Mouse (Mus musculus) lung, postnatal 0 days (tissue): Measurements from ENCODE around the gene Gm43720. TPM values are rescaled to one million over a fixed set of nuclear protein-coding genes. Genes with fewer than 3 reads are reported as not detected.
A peak's percentile ranks its signal among the peaks of the same experiment; 100 is the strongest.

Experiments used
- ATAC-seq: fragments of 200-750 bp; cut with Nextera tagmentation; 2 replicates; pipeline ENCODE4 v1.8.0; 2017; ENCODE audit warnings: moderate library complexity
- DNase-seq: peaks from one replicate; pipeline ENCODE4 v3.0.0-alpha.2; 2016; ENCODE audit warnings: low spot score
- H3K27ac ChIP-seq: fragments of 300-500 bp; sonication (generic); 2 replicates; pipeline ENCODE4 v1.5.1; 2014; ENCODE audit warnings: antibody characterized with exemption, mild to moderate bottlenecking, low read length, mixed read lengths
- H3K27me3 ChIP-seq: fragments of 300-500 bp; sonication (generic); replicated peaks from 2 replicates; pipeline ENCODE4 v1.6.1; 2014; ENCODE audit warnings: low read length, mixed read lengths; ENCODE audit not compliant: insufficient read depth
- H3K36me3 ChIP-seq: fragments of 300-500 bp; sonication (generic); 2 replicates; pipeline ENCODE4 v1.6.1; 2014; ENCODE audit warnings: low read length, mixed read lengths; ENCODE audit not compliant: insufficient read depth
- H3K4me1 ChIP-seq: fragments of 300-500 bp; sonication (generic); 2 replicates; pipeline ENCODE4 v1.6.1; 2014; ENCODE audit warnings: antibody characterized with exemption, low read depth, low read length, mixed read lengths; ENCODE audit not compliant: insufficient read depth
- H3K4me2 ChIP-seq: fragments of 300-500 bp; sonication (generic); replicated peaks from 2 replicates; pipeline ENCODE4 v1.6.1; 2014; ENCODE audit warnings: low read depth, mild to moderate bottlenecking, low read length, moderate library complexity, mixed read lengths
- H3K4me3 ChIP-seq: fragments of 300-500 bp; sonication (generic); 2 replicates; pipeline ENCODE4 v1.5.1; 2014; ENCODE audit warnings: low read depth, low read length
- H3K9ac ChIP-seq: fragments of 300-500 bp; sonication (generic); replicated peaks from 2 replicates; pipeline ENCODE4 v1.6.1; 2014; ENCODE audit warnings: low read depth, mild to moderate bottlenecking
- H3K9me3 ChIP-seq: fragments of 300-500 bp; sonication (generic); 2 replicates; pipeline ENCODE4 v1.6.1; 2016; ENCODE audit warnings: low read length, mixed read lengths
- CTCF ChIP-seq: IDR thresholded peaks from 2 replicates; pipeline ENCODE4 v1.5.1; 2016; ENCODE audit warnings: antibody characterized with exemption, mild to moderate bottlenecking
- EP300 ChIP-seq: IDR thresholded peaks from 2 replicates; pipeline ENCODE4 v1.6.1; 2016; ENCODE audit warnings: antibody characterized with exemption, mild to moderate bottlenecking, control low read depth
- WGBS: fragments of 180-500 bp; shearing (Covaris S2); extraction: QIAGEN DNeasy Blood & Tissue Kit; methylation state at CpG from one replicate; pipeline ENCODE4 v1.1.7; 2014; 5-methylcytosine and 5-hydroxymethylcytosine counted together
- polyA plus RNA-seq: library from polyadenylated mRNA; unstranded; fragments of >200 nt; fragmentation: Nextera tagmentation; extraction: Ambion mirVana; gene quantifications from 2 replicates; pipeline ENCODE4 v1.2.1, GENCODE M21; 2015

Gene Gm43720
- polyA plus RNA-seq, 1 experiment from 2014 or later, result 0.02 TPM

DNA sequence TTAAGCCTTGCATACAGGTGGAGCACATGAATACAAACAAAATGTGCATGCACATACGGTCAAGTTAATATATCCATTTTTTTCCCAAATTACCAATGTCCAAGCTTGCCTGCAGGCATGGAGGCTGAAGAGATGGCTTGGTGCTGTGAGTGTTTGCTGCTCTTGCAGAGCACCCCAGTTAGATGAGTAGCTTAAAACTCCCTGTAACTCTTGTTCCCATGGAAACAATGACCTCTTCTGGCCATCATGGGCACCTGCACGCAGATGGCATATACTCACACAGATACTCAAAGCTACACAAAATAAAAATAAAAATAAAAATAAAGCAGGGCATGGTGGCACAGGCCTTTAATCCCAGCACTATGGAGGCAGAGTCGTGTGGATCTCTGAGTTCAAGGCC, 26.7 kb downstream of the Gm43720 start:
- no peak overlapping the region for H3K9ac ChIP-seq
- H3K4me1 ChIP-seq, result peaks cover 7% of the 10 kb centered on the region; the same call in 1 of the 2 replicates
- no peak overlapping the region for H3K4me3 ChIP-seq
- ATAC-seq (no peak), DNase-seq (no peak)
- TF ChIP-seq CTCF (no peak), EP300 (no peak)
- no peaks in the 10 kb centered on the region for H3K9me3 ChIP-seq
- no peak overlapping the region for H3K4me2 ChIP-seq
- H3K36me3 ChIP-seq, result no peaks in the 10 kb centered on the region
- H3K27ac ChIP-seq, result no peak overlapping the region
- WGBS, result 93% methylated on average over 3 of the region's 3 CpGs
- no peaks in the 10 kb centered on the region for H3K27me3 ChIP-seq

- Histone ChIP-seq H3K36me3 (no peaks in the 10 kb centered on the region), H3K27ac (no peak overlapping the region), H3K4me1 (peaks cover 1% of the 10 kb centered on the region; the same call in 1 of the 2 replicates), H3K27me3 (no peaks in the 10 kb centered on the region), H3K9me3 (no peaks in the 10 kb centered on the region), H3K4me3 (no peak overlapping the region), H3K9ac (no peak overlapping the region), H3K4me2 (no peak overlapping the region)
- no peak for TF ChIP-seq CTCF
- TF ChIP-seq EP300, result no peak
- DNase-seq (no peak), ATAC-seq (no peak)
- WGBS, result 87% methylated on average over 12 of the region's 12 CpGs
Measured at GRCm38 (mm10) chr5:138251144-138251543, 28.6 kb downstream of the Gm43720 start.

GRCm38 (mm10) chr5:138241511-138241910, 38.2 kb downstream of the Gm43720 start:
- no peaks in the 10 kb centered on the region for H3K9me3 ChIP-seq
- WGBS, result 5% methylated on average over 2 of the region's 2 CpGs
- no peaks in the 10 kb centered on the region for H3K4me1 ChIP-seq
- no peaks in the 10 kb centered on the region for H3K27me3 ChIP-seq
- no peak overlapping the region for H3K4me3 ChIP-seq
- no peak overlapping the region for H3K9ac ChIP-seq
- DNase-seq, result peak; percentile 34
- no peak for ATAC-seq
- no peak overlapping the region for H3K4me2 ChIP-seq
- H3K36me3 ChIP-seq, result no peaks in the 10 kb centered on the region
- no peak overlapping the region for H3K27ac ChIP-seq
- TF ChIP-seq EP300 (no peak), CTCF (no peak)

GRCm38 (mm10) chr5:138234224-138234623, 45.5 kb downstream of the Gm43720 start:
- Histone ChIP-seq H3K4me3 (no peak overlapping the region), H3K4me2 (no peak overlapping the region), H3K36me3 (no peaks in the 10 kb centered on the region), H3K4me1 (no peaks in the 10 kb centered on the region), H3K9me3 (no peaks in the 10 kb centered on the region), H3K27me3 (no peaks in the 10 kb centered on the region), H3K27ac (no peak overlapping the region), H3K9ac (no peak overlapping the region)
- TF ChIP-seq EP300, result no peak
- no peak for TF ChIP-seq CTCF
- ATAC-seq (no peak), DNase-seq (no peak)

GRCm38 (mm10) chr5:138233778-138234177, 46.0 kb downstream of the Gm43720 start:
- Histone ChIP-seq H3K36me3 (no peaks in the 10 kb centered on the region), H3K27ac (no peak overlapping the region)
- 74% methylated on average over 2 of the region's 2 CpGs for WGBS

GRCm38 (mm10) chr5:138229511-138229910, 50.2 kb downstream of the Gm43720 start:
- Histone ChIP-seq H3K36me3 (no peaks in the 10 kb centered on the region), H3K27ac (no peak overlapping the region), H3K4me2 (no peak overlapping the region), H3K4me1 (no peaks in the 10 kb centered on the region), H3K9ac (no peak overlapping the region), H3K4me3 (no peak overlapping the region), H3K27me3 (no peaks in the 10 kb centered on the region), H3K9me3 (no peaks in the 10 kb centered on the region)
- 84% methylated on average over 3 of the region's 3 CpGs for WGBS
- TF ChIP-seq EP300 (no peak), CTCF (no peak)
- ATAC-seq (no peak), DNase-seq (no peak)

More at GRCm38 (mm10) chr5:138233778-138234177, 46.0 kb downstream of the Gm43720 start:
- ATAC-seq (no peak), DNase-seq (no peak)
- Histone ChIP-seq H3K4me1 (no peaks in the 10 kb centered on the region), H3K9ac (no peak overlapping the region), H3K9me3 (no peaks in the 10 kb centered on the region), H3K4me3 (no peak overlapping the region), H3K27me3 (no peaks in the 10 kb centered on the region), H3K4me2 (no peak overlapping the region)
- TF ChIP-seq EP300, result no peak
- TF ChIP-seq CTCF, result no peak

- H3K9ac ChIP-seq, result no peak overlapping the region
- TF ChIP-seq CTCF, result peak; percentile 59
- TF ChIP-seq EP300, result no peak
- DNase-seq (peak; percentile 11), ATAC-seq (no peak)
- H3K4me1 ChIP-seq, result no peaks in the 10 kb centered on the region
- no peaks in the 10 kb centered on the region for H3K36me3 ChIP-seq
- H3K9me3 ChIP-seq, result no peaks in the 10 kb centered on the region
- no peak overlapping the region for H3K27ac ChIP-seq
- H3K4me3 ChIP-seq, result no peak overlapping the region
- H3K27me3 ChIP-seq, result no peaks in the 10 kb centered on the region
- WGBS, result 48% methylated on average over 3 of the region's 3 CpGs
- H3K4me2 ChIP-seq, result no peak overlapping the region
Measured at GRCm38 (mm10) chr5:138228026-138228425, 51.7 kb downstream of the Gm43720 start.
